Mouse (Mus musculus): Measurements from ENCODE around the gene Pik3r5.

DNA sequence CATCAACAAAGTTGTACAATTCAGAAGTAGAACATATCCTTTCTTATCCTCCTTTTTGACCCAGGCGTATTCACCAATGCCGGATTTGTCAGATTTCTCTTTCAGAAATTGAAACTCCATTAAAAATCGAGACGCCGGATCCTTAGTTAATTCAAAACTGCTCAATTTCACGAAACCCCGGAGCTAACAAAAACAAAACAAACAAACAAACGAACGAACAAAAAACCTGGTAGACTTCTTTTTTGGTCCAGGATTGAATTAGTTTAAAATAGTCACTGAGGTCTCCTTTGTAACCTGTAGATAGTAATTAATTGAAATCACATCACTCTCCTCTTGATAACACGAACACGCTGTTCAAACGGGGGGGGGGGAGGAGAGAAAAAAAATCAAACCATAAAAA is 47.8 kb upstream of the Pik3r5 start:
- TF ChIP-seq MYC (IDR thresholded peaks at IDR 0.05; ENCODE audit: low read depth, low read length), result no peak
- no peak for TF ChIP-seq CTCF (IDR thresholded peaks at IDR 0.05 in 2 of 3, conservative IDR thresholded peaks at IDR 0.05 in 1 of 3; ENCODE audit: control insufficient read depth in 1 of 3, insufficient read depth in 1 of 3, low read depth in 2 of 3, low read length in 3 of 3, poor library complexity in 1 of 3, severe bottlenecking in 1 of 3)
- no peak for TF ChIP-seq RCOR1 (IDR thresholded peaks at IDR 0.05; ENCODE audit: low read depth, low read length)
- no peak for TF ChIP-seq RAD21 (IDR thresholded peaks at IDR 0.05; ENCODE audit: low read depth, low read length)
- TF ChIP-seq TCF12 (IDR thresholded peaks at IDR 0.05; ENCODE audit: low read depth, low read length), result no peak
- TF ChIP-seq ZMIZ1 (IDR thresholded peaks at IDR 0.05; ENCODE audit: low read depth, low read length), result no peak
- TF ChIP-seq POLR2A (IDR thresholded peaks at IDR 0.05; ENCODE audit: control insufficient read depth in 1 of 2, insufficient read depth in 1 of 2, low read depth in 1 of 2, low read length in 2 of 2, poor library complexity in 1 of 2), result no peak
- no peak for TF ChIP-seq USF1 (IDR thresholded peaks at IDR 0.05; ENCODE audit: low read depth, low read length)
- no peak for TF ChIP-seq ZNF384 (IDR thresholded peaks at IDR 0.05; ENCODE audit: low read depth, low read length)
- no peak for TF ChIP-seq CHD2 (IDR thresholded peaks at IDR 0.05; ENCODE audit: low read length)
- no peak for TF ChIP-seq ZC3H11A (IDR thresholded peaks at IDR 0.05; ENCODE audit: low read depth, low read length)
- no peak for TF ChIP-seq KAT2A (conservative IDR thresholded peaks at IDR 0.05; ENCODE audit: low read depth, low read length)
- no peak for TF ChIP-seq EP300 (IDR thresholded peaks at IDR 0.05; ENCODE audit: low read depth in 1 of 2, low read length in 2 of 2)
